Mouse (Mus musculus) B cell, adult 62 days (primary cell): ENCODE data around the gene Actl11. TPM values are rescaled to one million over a fixed set of nuclear protein-coding genes. Genes with fewer than 3 reads are reported as not detected.

Experiments used
- total RNA-seq: library from RNA; stranded (reverse); gene quantifications from 4 replicates; pipeline ENCODE4 v1.2.4, GENCODE M21; 2023

Actl11 gene
- not detected in 4 replicates for total RNA-seq

GRCm38 (mm10) chr9:107928169-107928568, at the start of gene Actl11:
Gene Actl11, plus strand, starts transcription at chr9:107928469.

GRCm38 (mm10) chr9:107887804-107888266, 40.4 kb upstream of the Actl11 start, which contains the start of gene Mon1a:
Gene Mon1a, plus strand, starts transcription at chr9:107888151.

GRCm38 (mm10) chr9:107906252-107906966, 21.9 kb upstream of the Actl11 start, which contains the start of gene Mst1r:
Gene Mst1r, plus strand, starts transcription at chr9:107906873.

GRCm38 (mm10) chr9:107935374-107935773, 7.1 kb downstream of the Actl11 start, which contains the start of gene Camkv:
Gene Camkv, plus strand, starts transcription at chr9:107935674.

GRCm38 (mm10) chr9:107949922-107950235, 21.6 kb downstream of the Actl11 start, which contains the start of gene Traip:
Gene Traip, plus strand, starts transcription at chr9:107950136.

GRCm38 (mm10) chr9:107975399-107976386, 47.4 kb downstream of the Actl11 start, which contains the start of gene Uba7:
Gene Uba7, plus strand, starts transcription at chr9:107975505.

Other genes starting within 250 kb of the Actl11 start
- gene Gnat1, start 248.8 kb upstream of the Actl11 start, total RNA-seq, result 1.3 TPM in 2 of 4 replicates, not detected in the others
- gene Sema3f, start 218.0 kb upstream of the Actl11 start, total RNA-seq, result 0.25 to 0.69 TPM (median 0.57 TPM) in 3 of 4 replicates, not detected in the other
- gene Rbm5, start 157.5 kb upstream of the Actl11 start, total RNA-seq, result 283 to 337 TPM (median 297 TPM) in 4 replicates
- gene Rbm6, start 55.2 kb upstream of the Actl11 start, total RNA-seq, result 117 to 141 TPM (median 124 TPM) in 4 replicates
- 14.1 to 18.6 TPM (median 16.1 TPM) in 4 replicates for gene Mon1a, start 40.3 kb upstream of the Actl11 start, total RNA-seq
- gene Mst1r, start 21.6 kb upstream of the Actl11 start, total RNA-seq, result 0.37 to 0.69 TPM (median 0.47 TPM) in 3 of 4 replicates, not detected in the other
- not detected in 4 replicates for gene Camkv, start 7.2 kb downstream of the Actl11 start, total RNA-seq
- gene Traip, start 21.7 kb downstream of the Actl11 start, total RNA-seq, result 5.4 to 9.1 TPM (median 6.5 TPM) in 4 replicates
- gene Uba7, start 47.0 kb downstream of the Actl11 start, total RNA-seq, result 175 to 194 TPM (median 192 TPM) in 4 replicates
- gene Gm20661, start 54.6 kb downstream of the Actl11 start, total RNA-seq, result 0.86 TPM in 1 of 4 replicates, not detected in the others
- 1.9 to 3.2 TPM (median 2.6 TPM) in 4 replicates for gene Inka1, start 57.4 kb downstream of the Actl11 start, total RNA-seq
- 2.6 TPM in 1 of 4 replicates, not detected in the others for gene Cdhr4, start 64.0 kb downstream of the Actl11 start, total RNA-seq
- gene Gm20662, start 67.9 kb downstream of the Actl11 start, total RNA-seq, result 2.5 to 3.0 TPM in 2 of 4 replicates, not detected in the others
- gene Ip6k1, start 74.0 kb downstream of the Actl11 start, total RNA-seq, result 116 to 133 TPM (median 125 TPM) in 4 replicates
- gene Gmppb, start 120.8 kb downstream of the Actl11 start, total RNA-seq, result 42.9 to 57.3 TPM (median 47.6 TPM) in 4 replicates
- 14.6 to 19.0 TPM (median 16.8 TPM) in 4 replicates for gene Amigo3, start 124.7 kb downstream of the Actl11 start, total RNA-seq
- gene Mst1, start 152.0 kb downstream of the Actl11 start, total RNA-seq, result 0.26 to 1.1 TPM in 2 of 4 replicates, not detected in the others
- 201 to 247 TPM (median 221 TPM) in 4 replicates for gene Rnf123, start 154.9 kb downstream of the Actl11 start, total RNA-seq
- gene Apeh, start 166.1 kb downstream of the Actl11 start, total RNA-seq, result 129 to 143 TPM (median 135 TPM) in 4 replicates